Mouse (Mus musculus) cerebral cortex, adult 2 months (tissue): Measurements from ENCODE around the gene Susd2.

Experiments used
- WGBS: fragments of 180-500 bp; shearing (Covaris S2); methylation state at CpG from one replicate; pipeline ENCODE4 v1.1.7; 2018; 5-methylcytosine and 5-hydroxymethylcytosine counted together

Susd2 gene

DNA sequence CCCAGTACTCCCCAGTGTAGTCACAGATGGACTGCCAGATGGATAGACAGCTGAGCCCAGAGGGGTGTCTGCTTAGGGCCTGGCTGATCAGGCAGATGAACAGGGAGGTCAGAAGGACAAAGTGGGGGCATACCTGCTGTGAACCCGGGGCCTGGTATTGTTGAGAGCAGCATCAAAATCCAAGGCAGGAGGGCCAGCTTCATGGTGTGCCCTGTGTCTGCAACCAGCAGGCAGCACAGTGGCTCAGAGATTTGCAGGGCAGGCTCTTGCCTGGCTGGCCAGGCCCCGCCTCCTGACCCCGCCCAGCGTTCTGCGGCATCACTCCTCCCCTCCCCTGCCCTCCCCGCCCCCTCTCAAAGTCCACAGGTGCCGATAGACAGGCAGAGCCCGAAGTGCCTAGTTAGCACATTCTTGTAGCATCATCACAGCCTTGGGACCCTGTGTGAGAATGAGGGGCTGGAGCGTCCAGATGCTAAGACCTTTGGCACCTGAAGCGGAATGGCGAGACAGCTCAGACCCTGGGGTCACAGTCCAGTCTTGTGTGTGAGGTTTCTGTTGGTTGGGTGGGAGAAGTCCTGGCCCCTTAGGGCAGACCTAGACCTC, at the start of gene Susd2:
Gene Susd2, minus strand, starts transcription at position 268 of the 603 bp plus-strand sequence.
- WGBS = 16% methylated on average over 11 of the region's 11 CpGs

GRCm38 (mm10) chr10:75688598-75688997, 44.8 kb upstream of the Susd2 start:
- WGBS = 100% methylated on average over 2 of the region's 2 CpGs

- WGBS = 42% methylated on average over 4 of the region's 4 CpGs
Measured at GRCm38 (mm10) chr10:75686724-75687123, 42.9 kb upstream of the Susd2 start.

GRCm38 (mm10) chr10:75684035-75685004, 40.5 kb upstream of the Susd2 start:
- WGBS = 39% methylated on average over 12 of the region's 12 CpGs

DNA sequence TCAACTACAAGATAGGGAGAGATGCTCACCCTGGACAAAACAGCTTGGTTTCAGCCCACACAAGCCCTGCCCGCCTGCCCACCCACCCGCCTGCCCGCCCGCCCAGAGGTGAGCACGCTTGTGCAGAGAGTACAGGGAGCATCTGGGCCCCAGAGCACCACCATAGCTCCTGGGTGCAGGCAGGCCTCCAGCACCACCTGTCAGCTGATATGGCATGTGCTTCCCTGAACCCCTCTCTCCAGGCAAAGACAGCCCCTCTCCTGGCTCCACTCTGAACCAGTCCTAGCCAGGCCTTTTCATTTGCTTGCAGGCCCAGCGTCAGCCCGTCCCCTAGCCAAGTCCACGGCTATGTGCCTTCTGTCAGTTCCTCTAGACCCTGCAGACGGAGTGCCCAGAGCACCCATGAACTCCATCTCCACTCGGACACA, 36.8 kb upstream of the Susd2 start:
- WGBS = 47% methylated on average over 10 of the region's 10 CpGs

DNA sequence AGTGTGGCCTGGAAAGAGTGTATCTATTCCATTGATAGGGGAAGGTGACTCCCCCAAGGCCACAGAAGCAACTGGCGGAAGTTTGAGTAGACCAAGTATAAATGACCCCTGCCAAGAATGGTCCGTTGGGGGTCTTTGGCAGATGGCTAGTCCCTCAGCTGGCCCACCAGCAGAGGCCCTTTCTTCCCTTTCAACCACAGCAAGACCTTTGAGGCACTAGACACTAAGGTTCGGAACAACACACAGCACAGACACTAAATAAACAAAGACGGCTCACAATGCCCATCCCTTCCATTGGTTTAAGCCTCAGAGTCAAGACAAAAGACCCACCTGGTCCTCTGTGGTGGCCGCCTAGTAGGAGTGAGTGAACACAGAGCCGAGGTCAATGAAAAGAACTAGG, 35.4 kb upstream of the Susd2 start:
- WGBS = 90% methylated on average over 6 of the region's 6 CpGs

DNA sequence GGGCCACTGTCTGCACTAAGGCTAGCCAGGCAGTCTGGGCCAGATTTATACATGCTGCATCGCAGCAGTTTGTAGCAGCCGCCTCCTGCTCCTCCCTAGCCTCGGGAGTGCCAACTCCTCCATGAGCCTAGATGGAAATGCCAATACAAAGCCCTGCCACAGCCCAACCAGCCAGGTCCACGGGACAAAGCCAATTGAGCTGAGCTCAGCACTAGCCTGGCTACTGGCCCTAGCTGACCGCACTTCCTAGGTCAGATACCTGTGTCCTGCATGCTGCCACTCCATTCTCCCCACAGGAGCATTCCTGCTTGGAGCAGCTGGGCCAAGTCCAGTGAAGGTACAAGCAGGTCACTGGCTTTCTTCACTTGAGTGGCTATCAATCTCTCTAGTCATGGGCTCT, 34.2 kb upstream of the Susd2 start:
- 33% methylated on average over 5 of the region's 5 CpGs for WGBS

GRCm38 (mm10) chr10:75677571-75677970, 33.8 kb upstream of the Susd2 start:
- 68% methylated on average over 2 of the region's 2 CpGs for WGBS

- WGBS = 54% methylated on average over 7 of the region's 7 CpGs
Measured at GRCm38 (mm10) chr10:75676819-75677565, 33.2 kb upstream of the Susd2 start.

DNA sequence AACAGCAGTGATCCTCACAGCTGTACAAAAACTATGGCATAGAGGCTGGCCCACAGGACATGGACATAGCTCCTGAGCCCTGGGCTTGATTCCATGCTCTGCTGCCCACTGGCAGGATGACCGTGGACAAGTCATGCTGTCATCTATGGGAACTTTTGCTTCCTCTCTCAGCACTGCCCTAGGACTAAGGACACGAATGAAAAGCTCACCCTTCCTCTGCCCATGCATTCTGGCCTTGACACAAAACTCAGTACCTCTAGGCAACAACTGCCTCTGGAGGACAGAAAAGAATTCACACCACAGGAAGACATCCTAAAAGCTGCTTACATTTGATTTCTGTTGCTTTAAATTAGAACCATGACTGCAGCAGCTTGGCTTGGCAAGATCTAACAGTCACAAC, 32.5 kb upstream of the Susd2 start:
- WGBS = 61% methylated on average over 2 of the region's 2 CpGs

DNA sequence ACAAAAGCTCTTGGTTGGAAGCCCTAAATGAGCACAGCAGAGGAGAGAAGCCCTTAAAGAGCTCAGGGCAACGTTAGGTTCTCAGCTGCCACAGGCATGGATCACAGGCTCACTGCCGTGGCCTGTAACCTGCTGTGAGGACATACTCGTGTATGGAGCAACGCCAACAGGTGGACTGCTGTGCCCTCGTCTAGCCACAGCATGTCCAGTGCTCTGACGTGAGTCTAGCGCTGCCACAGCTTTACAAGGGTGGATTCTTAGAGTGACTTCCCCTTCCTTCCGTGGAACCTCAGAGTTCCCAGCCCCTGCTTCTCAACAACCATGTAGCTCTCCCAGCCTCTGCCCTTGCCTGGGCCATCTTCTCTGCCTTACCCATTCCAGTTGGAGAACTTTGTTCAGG, 31.8 kb upstream of the Susd2 start:
- WGBS = 78% methylated on average over 8 of the region's 8 CpGs

- WGBS = 77% methylated on average over 1 of the region's 1 CpGs
Measured at GRCm38 (mm10) chr10:75669936-75670335, 26.1 kb upstream of the Susd2 start.

- WGBS = 7% methylated on average over 23 of the region's 23 CpGs
Measured at GRCm38 (mm10) chr10:75667911-75668270, 24.1 kb upstream of the Susd2 start.

DNA sequence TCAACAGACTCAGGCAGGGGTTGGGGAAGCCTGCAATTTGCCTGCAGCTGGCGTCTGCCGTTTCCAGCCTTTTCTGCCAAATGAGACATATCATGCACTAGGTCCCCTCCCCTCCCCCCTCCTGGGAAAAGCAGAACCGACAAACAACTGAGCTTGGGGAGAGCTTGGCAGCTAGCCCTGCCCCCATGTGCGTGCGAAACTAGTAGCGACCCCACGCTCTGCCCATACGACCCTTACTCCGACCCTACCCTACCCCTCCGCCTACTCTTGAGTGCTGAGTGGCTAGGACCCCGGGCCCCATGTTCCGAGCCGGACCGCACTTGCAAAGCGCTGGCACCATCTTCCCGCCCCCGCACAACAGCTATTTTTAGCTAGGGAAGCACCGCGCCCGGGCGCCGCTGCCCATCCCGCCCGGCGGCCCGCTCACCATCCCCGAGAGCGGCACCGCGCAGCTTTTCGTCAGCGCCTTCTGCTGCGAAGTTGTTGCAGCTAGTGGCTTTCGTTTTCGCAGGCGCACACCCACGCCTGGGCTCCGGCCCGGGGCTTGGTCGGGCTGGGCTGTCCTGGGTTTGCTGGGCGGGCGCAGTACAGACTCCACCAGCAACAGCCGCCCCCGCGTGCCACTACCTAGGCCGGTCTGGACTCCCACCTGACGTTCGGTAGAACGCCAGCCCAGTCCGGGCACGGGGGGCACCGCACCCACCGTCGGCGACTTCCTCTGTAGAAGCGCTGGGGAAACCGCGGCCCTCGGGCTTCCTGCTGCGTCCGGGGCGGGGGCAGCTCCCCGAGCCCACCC, 23.5 kb upstream of the Susd2 start:
- 1% methylated on average over 63 of the region's 63 CpGs for WGBS

- 10% methylated on average over 4 of the region's 4 CpGs for WGBS
Measured at GRCm38 (mm10) chr10:75666451-75667030, 22.7 kb upstream of the Susd2 start.

DNA sequence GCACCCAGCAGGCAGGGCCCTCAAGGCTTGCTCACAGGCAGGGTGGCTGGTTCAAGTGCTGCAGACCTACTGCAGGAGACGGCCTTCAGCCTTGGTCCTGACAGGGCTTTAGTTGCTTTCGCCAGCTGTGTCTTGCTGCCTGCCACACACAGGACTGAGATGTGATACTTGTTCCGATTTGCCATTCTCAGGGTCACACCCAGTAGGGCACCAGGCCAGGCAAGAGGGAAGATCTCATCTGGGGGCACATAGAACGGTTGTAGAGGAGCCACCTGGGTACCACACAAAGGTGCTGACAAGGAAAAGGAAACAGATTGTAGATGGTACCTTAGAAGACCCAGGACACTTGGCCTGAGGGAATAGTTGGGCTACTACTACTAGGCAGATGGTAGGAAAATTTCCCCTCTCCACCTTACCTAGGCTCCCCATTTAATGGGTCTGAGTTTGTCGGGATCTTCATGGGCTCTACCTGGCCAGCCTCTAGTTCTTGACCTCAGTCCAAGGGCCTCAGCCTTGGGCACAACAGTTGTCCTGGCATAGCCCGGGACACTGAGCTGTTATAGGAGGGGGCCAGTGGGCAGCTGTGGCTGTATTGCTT, 21.0 kb upstream of the Susd2 start:
- WGBS = 78% methylated on average over 6 of the region's 6 CpGs

GRCm38 (mm10) chr10:75662575-75662974, 18.8 kb upstream of the Susd2 start:
- 60% methylated on average over 4 of the region's 4 CpGs for WGBS

- 57% methylated on average over 3 of the region's 3 CpGs for WGBS
Measured at GRCm38 (mm10) chr10:75661876-75662275, 18.1 kb upstream of the Susd2 start.

DNA sequence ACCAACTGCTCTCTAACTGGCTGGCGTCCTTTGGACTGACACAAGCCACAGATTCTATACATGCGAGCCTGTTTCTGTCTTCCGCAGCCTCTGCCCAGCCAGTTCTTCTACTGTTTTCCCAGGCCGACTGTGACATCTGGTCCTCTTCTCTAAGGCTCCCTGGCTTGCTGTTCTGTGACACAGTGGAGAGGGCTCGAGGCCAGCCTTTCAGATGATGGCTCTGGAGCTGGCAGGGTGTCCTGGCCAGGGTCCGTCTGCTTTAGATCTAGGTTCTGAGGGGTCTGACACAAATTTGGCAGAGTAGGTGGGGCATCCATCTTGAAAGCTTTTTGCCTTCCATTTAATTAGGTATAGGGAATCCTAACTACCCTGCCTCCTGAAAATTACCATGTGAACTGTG, 17.6 kb upstream of the Susd2 start:
- 42% methylated on average over 6 of the region's 6 CpGs for WGBS

- 93% methylated on average over 7 of the region's 7 CpGs for WGBS
Measured at GRCm38 (mm10) chr10:75657772-75658171, 14.0 kb upstream of the Susd2 start.

- WGBS = 86% methylated on average over 5 of the region's 5 CpGs
Measured at GRCm38 (mm10) chr10:75657165-75657564, 13.4 kb upstream of the Susd2 start.
